Mouse (Mus musculus): ENCODE data around the gene Gabrq.
A peak's percentile ranks its signal among the peaks of the same experiment; 100 is the strongest.

Gabrq gene

DNA sequence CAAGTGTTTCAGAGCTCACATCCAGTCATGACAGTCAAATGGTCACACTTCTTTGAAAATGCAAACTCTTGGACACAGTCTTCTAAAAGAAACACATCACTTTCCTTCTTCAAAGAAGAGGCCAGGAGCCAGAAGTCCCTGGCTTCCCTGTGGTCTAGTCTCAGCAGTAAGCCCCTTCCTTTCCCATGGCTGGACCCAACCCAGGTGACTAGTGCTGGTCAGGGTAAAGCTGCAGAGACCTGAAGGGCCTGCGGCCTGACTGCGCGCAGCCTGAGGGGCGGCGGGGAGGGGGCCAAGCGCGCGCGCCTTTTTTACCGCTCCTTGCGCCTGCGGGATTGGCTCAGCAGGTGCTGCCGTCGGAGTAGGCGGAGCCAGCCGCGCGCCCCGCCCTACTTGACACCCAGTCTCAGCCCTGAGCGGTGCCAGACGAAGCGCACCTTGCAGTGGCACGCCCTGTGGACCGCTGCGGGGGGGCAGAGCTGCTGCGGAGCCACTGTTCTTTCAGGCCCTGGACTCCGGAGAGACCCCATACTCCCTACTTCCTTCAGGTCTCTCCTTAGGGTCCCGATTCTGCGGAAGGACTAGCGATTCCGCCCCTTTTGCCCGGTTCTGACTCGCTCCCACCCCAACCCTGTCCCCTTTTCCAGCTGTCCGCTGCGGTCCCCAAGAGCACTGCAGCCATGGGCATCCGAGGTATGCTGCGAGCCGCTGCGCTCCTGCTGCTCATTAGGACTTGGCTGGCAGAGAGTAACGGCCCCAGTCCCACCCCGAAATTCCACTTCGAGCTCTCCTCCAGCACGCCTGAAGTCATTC, at the start of gene Gabrq:
Gene Gabrq, plus strand, starts transcription at position 403 of the 813 bp plus-strand sequence.
- no peak for DNase-seq (ENCODE audit: low read depth, low spot score)

DNA sequence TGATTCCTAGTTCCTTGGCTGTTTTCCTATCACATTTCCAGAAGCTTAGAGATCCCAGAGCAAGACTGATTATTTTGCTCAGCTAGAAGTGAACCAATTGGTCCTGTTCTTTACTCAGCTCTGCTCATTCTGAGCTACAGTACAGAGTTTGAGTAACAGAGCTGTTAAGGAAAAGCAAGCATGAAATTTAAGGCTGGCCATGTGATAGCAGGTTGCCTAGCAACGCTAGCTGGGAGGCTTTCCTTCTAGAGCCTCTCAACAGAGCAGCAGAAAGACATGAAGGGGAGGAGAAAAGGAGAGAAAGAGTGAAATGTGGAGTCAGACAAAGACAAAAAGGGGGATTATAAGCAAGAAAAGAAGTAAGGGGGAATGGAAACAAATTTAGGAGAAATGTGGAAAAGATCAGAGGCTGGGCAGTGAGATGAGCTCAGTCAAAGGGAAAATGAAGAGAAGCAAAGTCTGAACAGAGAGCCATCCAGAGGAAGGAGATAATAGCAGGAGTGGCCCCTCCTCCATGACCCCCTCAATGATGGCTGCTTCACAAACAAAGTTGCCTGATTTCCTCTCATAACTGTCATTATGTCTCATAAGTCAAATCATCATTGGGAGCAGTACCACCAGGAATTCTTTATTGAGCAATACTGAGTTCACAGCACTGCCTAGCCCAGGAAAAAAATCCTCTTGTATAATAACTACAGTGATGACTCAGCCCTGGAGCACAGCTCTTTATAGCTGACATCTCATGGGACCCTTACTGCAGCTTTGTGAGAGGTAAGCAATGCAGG, 36.0 kb upstream of the Gabrq start:
- peak; percentile 4 for DNase-seq (ENCODE audit: low read depth, low spot score)

DNA sequence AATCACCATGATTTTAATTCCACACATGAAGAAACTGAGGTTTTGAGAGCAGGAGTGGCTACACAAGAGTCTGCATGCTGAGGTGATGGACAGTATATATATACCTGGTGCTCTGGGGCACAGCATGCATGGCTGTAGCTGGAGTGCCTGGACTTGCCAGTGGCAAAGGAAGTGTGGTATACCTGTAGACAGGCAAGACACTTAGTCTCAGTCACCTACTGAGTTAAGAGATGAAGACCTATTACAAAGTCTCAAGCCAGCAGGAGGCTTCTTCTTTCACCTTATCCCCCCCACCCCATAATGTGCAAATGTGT, 35.5 kb upstream of the Gabrq start:
- DNase-seq (ENCODE audit: low read depth, low spot score) = no peak

DNA sequence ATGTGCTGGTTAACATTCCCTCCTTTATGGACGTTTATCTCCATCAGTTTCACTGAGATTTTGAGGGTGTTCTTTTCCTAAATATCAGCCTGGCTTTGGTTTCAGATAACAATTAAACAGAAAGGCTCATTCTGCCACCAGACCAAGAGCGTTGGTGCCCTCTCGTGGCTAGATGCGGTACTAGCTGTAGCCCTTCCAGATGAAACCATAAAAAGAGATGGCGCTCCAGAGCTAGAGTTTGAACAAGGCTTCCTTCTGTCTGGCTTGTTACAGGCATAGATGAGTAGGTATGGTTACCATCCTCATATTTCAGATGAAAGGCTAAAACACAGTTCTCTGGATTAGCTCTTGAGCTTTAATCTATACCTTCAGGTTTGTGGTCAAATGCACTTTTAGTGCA, 5.4 kb upstream of the Gabrq start:
- peak; percentile 49 for DNase-seq (ENCODE audit: low read depth, low spot score)

DNA sequence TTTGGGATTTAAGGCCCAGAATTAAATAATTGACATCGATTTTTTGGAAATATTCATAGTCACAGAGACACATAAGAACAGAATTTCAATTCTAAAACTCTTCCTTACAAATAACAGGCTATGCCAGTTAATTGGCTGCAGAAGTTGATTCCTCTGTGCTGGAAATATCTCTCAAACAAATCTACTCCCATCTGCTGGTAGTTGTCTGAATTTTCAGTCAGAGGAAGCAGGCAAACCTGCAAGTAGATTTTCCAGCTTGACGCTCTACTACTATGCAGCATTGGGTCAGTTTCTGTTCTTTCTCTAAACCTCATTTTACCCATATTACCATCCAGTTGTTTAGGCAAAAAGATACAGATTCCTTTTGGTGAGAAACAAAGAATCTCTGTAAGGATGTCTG, 1.7 kb upstream of the Gabrq start:
- no peak for DNase-seq (ENCODE audit: low read depth, low spot score)

DNA sequence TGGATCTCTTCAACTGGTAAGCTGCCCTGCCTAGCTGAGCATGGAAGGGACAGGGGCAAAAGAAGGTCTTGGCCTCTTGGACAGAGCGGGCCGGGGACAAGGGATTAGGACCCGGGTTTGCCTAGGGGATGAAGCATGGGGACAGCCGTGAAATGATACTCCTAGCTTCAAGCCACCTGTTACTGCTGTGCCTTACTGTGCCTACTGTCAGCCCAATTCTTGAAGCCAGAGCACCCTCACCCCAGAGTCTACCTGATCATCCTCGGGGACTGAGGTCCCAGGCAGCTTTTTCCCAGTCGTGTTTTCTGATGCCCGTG, 569 bp downstream of the Gabrq start:
- DNase-seq (ENCODE audit: low read depth, low spot score) = no peak

Data from embryo, embryonic 11.5 days (tissue).